Mouse (Mus musculus): ENCODE measurements around the gene Pkn1. TPM values are rescaled to one million over a fixed set of nuclear protein-coding genes. Genes with fewer than 3 reads are reported as not detected.

Gene Pkn1
- polyA plus RNA-seq, 1 experiment from 2014 or later, result 35.3 TPM

DNA sequence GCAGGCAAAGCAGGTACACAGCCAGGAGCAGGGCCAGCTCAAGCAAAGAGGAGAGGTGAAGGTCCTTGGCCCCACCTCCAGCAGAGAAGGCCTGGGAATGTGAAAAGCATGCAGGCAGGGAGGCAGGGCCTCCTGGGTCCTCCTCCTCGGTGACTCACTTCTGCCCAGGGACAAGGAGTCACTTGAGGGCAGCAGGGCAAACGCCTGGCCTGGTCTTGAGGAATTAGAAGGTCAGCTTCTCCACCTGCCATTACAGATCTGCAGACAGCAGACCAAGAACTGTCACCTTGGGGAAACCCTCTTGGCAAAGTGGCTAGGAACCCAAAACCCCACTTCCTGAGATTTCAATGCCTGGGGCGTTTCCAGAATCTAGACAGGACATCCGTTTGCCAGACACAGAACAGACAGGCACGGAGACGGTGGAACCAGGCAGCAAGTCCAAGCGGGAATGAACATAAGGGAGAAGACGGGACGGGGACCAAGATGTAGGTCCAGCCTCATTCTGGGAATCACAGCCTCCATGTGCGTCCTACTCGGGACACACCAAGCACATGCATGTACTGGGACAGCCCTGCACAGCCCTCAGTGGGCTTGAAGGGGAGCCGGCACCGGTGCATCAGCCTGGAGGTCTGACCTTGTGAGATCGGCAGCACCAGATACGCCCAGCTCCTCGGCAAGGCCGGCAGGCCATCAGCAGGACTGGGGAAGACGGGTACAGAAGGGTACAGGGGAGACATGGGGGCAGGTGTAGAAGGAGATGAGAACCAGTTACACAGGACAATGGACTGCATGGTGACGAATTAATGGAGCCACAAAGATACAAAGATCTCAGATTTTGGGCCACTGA lies 1.4 kb downstream of the Pkn1 start:
- Histone ChIP-seq H3K9ac (replicated peaks) (peak overlapping the region; percentile 96), H3K27ac (replicated peaks) (0 out of 2 replicates have a peak overlapping the region, but pooled peaks have one; percentile 25), H3K4me1 (peaks cover 23% of the 10 kb centered on the region), H3K36me3 (peaks cover 2% of the 10 kb centered on the region; the same call in 1 of the 2 replicates), H3K9me3 (no peaks in the 10 kb centered on the region), H3K4me3 (peak overlapping the region; percentile 87), H3K27me3 (no peaks in the 10 kb centered on the region; the same call in 1 of the 2 replicates), H3K4me2 (replicated peaks) (peak overlapping the region; percentile 96)
- 68% methylated on average over 19 of the region's 19 CpGs for WGBS
- no peak for ATAC-seq (ENCODE audit: low FRiP score, low read depth)

DNA sequence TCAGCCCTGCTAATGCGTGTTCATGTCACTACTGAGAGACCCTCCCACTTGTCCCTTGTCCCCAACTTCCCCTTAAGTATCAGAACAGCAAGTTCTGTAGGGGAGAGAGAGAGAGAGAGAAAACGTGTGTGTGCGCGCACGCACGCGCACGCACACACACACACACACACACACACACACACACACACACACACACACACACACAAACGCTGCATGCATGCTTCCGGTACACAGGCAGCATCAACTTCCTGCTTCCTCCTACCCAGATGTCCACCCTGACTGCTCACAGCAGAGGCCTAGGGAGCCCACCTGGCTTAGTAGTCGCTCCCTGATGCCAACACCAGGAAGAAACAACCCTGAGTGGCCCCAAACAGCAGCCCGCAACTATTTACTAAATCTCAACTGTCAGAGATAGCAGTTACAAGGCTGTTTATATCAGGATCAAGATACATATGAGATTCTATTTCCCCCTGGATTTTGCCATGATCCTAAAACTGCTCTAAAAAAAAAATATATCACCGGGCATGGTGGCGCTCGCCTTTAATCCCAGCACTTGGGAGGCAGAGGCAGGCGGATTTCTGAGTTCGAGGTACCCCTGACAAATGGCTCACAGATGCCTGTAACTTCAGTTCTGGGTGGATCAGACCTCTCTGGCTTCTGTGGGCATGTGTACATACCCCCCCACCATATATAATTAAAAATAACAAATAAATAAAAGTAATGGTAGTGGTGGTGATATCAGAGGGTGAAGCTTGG lies 3.5 kb downstream of the Pkn1 start:
- peaks cover 23% of the 10 kb centered on the region for H3K4me1 ChIP-seq
- H3K27ac ChIP-seq (replicated peaks), result no peak overlapping the region
- H3K4me2 ChIP-seq (replicated peaks), result no peak overlapping the region
- H3K9ac ChIP-seq (replicated peaks), result no peak overlapping the region
- no peak overlapping the region for H3K4me3 ChIP-seq
- peaks cover 23% of the 10 kb centered on the region for H3K36me3 ChIP-seq
- 94% methylated on average over 9 of the region's 17 CpGs for WGBS
- H3K27me3 ChIP-seq, result no peaks in the 10 kb centered on the region
- no peaks in the 10 kb centered on the region for H3K9me3 ChIP-seq
- ATAC-seq (ENCODE audit: low FRiP score, low read depth), result no peak

DNA sequence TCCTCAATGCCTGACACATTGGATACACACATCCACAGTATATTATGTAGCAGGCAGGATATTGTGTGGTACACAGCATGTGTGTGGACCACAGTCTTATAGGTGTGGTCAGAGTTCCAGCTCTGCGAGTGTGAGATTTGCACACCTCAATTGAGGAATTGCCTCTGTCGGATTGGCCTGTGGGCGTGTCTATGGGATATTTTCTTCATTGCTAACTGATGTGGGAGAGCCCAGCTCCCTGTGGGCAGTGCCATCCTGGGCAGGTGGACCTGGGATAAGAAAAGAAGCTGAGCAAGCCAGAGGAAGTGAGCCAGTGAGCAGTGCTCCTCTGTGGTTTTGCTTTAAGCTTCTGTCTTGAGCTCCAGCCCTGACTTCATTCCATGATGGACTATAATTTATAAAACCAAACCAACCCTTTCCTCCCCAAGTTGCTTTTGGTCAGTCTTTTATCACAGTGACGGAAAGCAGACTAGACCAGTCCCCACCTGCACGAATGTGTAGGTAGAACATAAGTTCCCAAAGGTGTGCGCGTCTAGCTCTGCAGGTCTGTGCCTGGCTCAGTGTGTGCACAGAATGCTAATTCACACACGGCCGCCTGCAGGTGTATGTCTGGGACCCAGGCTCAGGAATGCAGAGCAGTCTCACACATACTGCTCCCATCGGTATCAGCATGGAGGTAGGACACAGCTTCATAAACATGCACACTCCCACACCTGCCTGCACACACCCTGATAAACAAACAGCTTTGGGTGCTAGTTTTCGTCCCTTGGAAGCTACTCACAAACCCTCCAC lies 4.4 kb downstream of the Pkn1 start:
- Histone ChIP-seq H3K4me1 (peaks cover 19% of the 10 kb centered on the region), H3K9ac (replicated peaks) (no peak overlapping the region), H3K4me2 (replicated peaks) (no peak overlapping the region), H3K27me3 (no peaks in the 10 kb centered on the region), H3K36me3 (peaks cover 30% of the 10 kb centered on the region), H3K9me3 (no peaks in the 10 kb centered on the region), H3K4me3 (no peak overlapping the region), H3K27ac (replicated peaks) (no peak overlapping the region)
- 88% methylated on average over 11 of the region's 11 CpGs for WGBS
- ATAC-seq (ENCODE audit: low FRiP score, low read depth), result no peak

DNA sequence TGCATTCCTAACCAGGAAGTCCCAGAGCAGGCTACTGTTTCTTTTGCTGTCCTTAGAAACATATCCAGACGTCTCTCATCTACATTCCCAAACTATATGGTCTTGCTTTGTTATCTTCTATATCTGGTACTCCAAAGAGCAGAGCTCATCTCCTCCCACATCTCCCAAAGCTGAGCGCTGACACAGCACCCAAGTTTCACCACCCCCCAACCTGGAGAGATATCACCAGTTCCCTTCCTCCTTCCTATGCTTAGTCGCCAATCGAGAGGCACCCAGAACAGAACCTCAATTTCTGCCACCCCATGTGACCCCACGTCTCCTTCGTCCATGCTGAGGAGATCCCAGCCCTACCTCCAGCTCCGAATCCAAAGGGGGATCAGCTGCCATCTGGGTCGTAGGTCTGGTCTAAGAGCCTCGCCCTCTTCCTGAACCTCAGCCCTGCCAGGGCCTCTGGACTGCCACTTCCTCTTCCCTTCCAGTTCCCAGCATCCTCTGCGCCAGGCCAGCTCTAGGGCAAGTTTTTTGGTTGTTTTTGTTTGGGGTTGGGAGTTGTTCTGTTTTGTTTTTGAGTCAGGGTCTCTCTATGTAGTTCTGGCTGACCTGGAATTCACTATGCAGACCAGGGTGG lies 5.3 kb downstream of the Pkn1 start:
- Histone ChIP-seq H3K4me2 (replicated peaks) (no peak overlapping the region), H3K9ac (replicated peaks) (no peak overlapping the region), H3K27ac (replicated peaks) (no peak overlapping the region), H3K4me3 (no peak overlapping the region), H3K4me1 (peaks cover 15% of the 10 kb centered on the region), H3K36me3 (peaks cover 35% of the 10 kb centered on the region), H3K9me3 (no peaks in the 10 kb centered on the region), H3K27me3 (no peaks in the 10 kb centered on the region)
- 80% methylated on average over 10 of the region's 10 CpGs for WGBS
- ATAC-seq (ENCODE audit: low FRiP score, low read depth), result no peak

DNA sequence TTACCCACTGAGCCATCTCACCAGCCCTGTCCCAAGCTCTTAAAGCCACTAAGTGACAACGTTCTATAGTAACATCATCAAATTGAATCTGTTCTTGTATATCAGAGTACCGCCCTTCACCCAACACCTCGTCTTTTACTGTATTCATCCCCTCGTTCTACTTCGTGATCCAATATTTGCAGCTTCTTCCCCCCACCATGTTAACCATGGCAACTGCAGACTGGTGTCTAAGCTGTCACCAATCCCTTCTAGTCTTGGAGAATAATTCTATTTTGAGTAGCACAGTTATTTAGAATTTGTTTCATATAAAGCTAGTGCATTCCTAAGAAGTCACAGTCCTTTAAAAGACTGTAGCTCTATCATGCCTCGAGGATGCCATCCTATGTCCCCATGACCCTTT lies 9.7 kb downstream of the Pkn1 start:
- WGBS, result 91% methylated on average over 6 of the region's 6 CpGs
- Histone ChIP-seq H3K4me3 (no peak overlapping the region), H3K9ac (replicated peaks) (no peak overlapping the region), H3K4me1 (no peaks in the 10 kb centered on the region), H3K27ac (replicated peaks) (no peak overlapping the region), H3K4me2 (replicated peaks) (no peak overlapping the region), H3K36me3 (peaks cover 56% of the 10 kb centered on the region), H3K27me3 (no peaks in the 10 kb centered on the region), H3K9me3 (no peaks in the 10 kb centered on the region)
- no peak for ATAC-seq (ENCODE audit: low FRiP score, low read depth)

DNA sequence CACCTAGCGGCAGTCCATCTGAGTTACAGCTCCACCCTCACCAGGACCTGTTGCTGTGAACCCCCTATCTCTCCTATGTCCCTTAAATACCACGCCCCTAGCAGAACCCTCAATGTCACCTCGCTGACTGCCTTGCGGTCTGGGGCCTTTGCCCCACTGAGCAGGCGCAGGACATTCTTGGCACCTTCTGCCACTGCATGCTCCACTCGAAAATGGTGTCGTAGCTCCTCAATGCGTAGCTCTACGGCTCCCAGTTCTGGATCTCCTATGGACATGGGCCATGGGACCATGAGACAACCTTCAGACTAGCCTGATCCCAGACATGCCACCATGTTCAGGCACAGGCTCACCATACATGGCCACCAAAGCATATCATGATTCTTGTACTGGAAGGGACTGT lies 14.5 kb downstream of the Pkn1 start:
- no peak overlapping the region for H3K9ac ChIP-seq (replicated peaks)
- H3K4me2 ChIP-seq (replicated peaks), result no peak overlapping the region
- no peaks in the 10 kb centered on the region for H3K27me3 ChIP-seq
- WGBS, result 95% methylated on average over 9 of the region's 9 CpGs
- H3K4me3 ChIP-seq, result no peak overlapping the region
- no peak overlapping the region for H3K27ac ChIP-seq (replicated peaks)
- no peak for ATAC-seq (ENCODE audit: low FRiP score, low read depth)
- H3K36me3 ChIP-seq, result peaks cover 63% of the 10 kb centered on the region
- no peaks in the 10 kb centered on the region for H3K4me1 ChIP-seq
- H3K9me3 ChIP-seq, result no peaks in the 10 kb centered on the region

DNA sequence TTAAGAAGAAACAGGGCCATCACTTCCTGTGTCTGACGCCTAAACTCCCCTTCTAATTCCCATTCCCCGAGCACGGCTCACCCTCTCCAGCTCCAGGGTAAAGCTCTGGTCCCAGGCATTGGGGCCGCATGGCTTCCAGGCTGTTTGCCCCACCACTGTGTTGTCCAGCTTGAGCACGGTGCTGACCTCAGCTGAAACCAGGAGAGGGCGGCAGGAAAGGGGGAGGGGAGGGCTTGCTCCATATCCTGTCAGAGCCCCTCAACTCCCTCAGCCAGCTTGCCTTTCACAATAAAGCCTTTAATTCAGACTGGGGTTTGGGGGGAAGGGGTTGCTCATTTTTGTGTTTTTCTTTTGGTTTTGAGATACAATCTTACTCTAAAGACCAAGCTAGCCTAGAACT lies 17.9 kb downstream of the Pkn1 start:
- no peak overlapping the region for H3K9ac ChIP-seq (replicated peaks)
- H3K36me3 ChIP-seq, result peaks cover 84% of the 10 kb centered on the region
- 39% methylated on average over 6 of the region's 6 CpGs for WGBS
- H3K4me1 ChIP-seq, result no peaks in the 10 kb centered on the region
- H3K4me3 ChIP-seq, result no peak overlapping the region
- ATAC-seq (ENCODE audit: low FRiP score, low read depth), result no peak
- H3K4me2 ChIP-seq (replicated peaks), result no peak overlapping the region
- H3K27me3 ChIP-seq, result no peaks in the 10 kb centered on the region
- H3K9me3 ChIP-seq, result no peaks in the 10 kb centered on the region
- H3K27ac ChIP-seq (replicated peaks), result no peak overlapping the region

DNA sequence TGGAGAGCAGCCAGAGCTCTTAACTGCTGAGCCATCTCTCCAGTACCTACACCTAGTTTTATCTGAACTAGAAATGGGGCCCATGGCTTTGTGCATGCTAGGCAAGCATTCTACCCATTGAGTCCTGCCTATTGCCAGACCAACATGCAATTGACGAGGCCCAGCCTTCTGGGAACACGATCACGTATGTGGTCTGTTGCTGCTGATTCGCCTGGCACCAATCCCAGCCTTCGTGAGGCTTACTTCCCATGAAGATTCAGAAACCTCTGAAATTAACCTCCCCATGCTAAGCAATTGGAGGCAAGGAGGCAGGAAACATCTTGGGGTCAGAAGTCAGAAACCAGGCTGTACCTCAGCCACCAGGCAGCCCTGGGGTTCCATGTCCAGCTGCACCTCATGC lies 18.4 kb downstream of the Pkn1 start:
- Histone ChIP-seq H3K36me3 (peaks cover 83% of the 10 kb centered on the region), H3K27me3 (no peaks in the 10 kb centered on the region), H3K27ac (replicated peaks) (no peak overlapping the region), H3K4me2 (replicated peaks) (no peak overlapping the region), H3K9me3 (no peaks in the 10 kb centered on the region), H3K9ac (replicated peaks) (no peak overlapping the region), H3K4me1 (no peaks in the 10 kb centered on the region), H3K4me3 (no peak overlapping the region)
- ATAC-seq (ENCODE audit: low FRiP score, low read depth), result no peak
- 87% methylated on average over 5 of the region's 5 CpGs for WGBS

DNA sequence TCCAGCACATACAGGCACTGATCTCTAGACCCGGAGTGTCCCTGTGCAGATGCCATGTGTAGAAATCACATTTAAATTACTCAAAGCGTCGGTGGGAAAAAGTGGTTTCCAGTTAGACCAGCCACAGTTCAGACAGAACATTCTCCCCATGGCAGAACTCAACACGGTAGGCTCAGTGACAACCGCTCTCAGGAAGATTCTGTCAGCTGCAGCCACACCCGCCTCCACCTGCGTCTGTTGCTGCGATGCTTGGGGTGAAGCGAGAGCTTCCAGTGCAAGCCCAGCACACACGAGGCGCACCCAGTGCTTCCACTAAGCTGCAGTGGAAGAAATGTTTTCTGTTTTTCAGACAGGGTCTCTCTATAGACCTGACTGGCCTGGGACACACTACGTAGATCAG lies 19.1 kb downstream of the Pkn1 start:
- WGBS, result 94% methylated on average over 12 of the region's 12 CpGs
- Histone ChIP-seq H3K4me2 (replicated peaks) (no peak overlapping the region), H3K27ac (replicated peaks) (no peak overlapping the region), H3K4me3 (no peak overlapping the region), H3K36me3 (peaks cover 76% of the 10 kb centered on the region), H3K9ac (replicated peaks) (no peak overlapping the region), H3K27me3 (no peaks in the 10 kb centered on the region), H3K4me1 (no peaks in the 10 kb centered on the region), H3K9me3 (no peaks in the 10 kb centered on the region)
- no peak for ATAC-seq (ENCODE audit: low FRiP score, low read depth)

DNA sequence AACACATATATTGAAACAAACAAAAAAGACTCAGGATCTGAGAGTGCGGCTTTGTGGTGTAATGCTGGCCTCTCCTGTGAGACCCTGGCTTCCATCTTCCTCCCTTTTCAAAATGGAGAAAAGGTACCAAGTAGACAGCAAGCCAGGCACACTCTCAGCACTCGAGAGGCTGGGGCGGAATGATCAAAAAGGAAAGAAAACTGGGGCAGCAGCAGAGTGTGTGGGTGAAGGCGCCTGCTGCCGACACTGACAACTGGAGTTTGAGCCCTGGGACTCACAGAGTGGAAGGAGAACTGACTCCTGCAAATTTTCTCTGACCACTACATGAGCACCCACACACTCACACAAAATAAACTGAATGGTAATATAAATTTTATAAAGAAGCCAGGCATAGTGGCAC lies 24.5 kb downstream of the Pkn1 start:
- no peak for ATAC-seq (ENCODE audit: low FRiP score, low read depth)
- no peak overlapping the region for H3K4me2 ChIP-seq (replicated peaks)
- no peak overlapping the region for H3K4me3 ChIP-seq
- WGBS, result 91% methylated on average over 5 of the region's 5 CpGs
- H3K4me1 ChIP-seq, result no peaks in the 10 kb centered on the region
- H3K9me3 ChIP-seq, result no peaks in the 10 kb centered on the region
- peaks cover 74% of the 10 kb centered on the region for H3K36me3 ChIP-seq
- H3K9ac ChIP-seq (replicated peaks), result no peak overlapping the region
- H3K27me3 ChIP-seq, result no peaks in the 10 kb centered on the region
- no peak overlapping the region for H3K27ac ChIP-seq (replicated peaks)

DNA sequence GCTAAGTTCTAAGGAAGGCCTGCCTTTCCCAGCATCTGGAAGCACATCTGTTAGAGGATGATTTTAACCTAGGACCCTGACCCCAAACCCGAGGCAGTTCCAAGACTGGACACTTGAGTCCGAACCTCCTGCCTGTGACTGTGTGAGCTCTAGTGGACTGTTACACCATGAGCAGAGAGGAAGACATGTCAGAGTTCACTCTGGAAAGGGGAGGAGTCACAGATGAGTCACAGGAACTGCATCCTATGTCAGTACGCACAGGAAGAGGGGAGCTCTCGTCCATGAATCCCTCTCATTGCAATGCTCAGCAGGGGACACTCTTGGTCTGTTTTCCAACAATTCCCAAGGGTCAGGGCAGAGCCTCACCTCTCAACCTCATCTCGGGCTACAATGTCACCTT lies 26.0 kb downstream of the Pkn1 start:
- H3K9ac ChIP-seq (replicated peaks), result no peak overlapping the region

More for the DNA sequence above, 26.0 kb downstream of the Pkn1 start:
- no peak overlapping the region for H3K4me2 ChIP-seq (replicated peaks)
- 63% methylated on average over 5 of the region's 5 CpGs for whole genome bisulfite sequencing
- no peak overlapping the region for H3K27ac ChIP-seq (replicated peaks)
- peaks cover 6% of the 10 kb centered on the region for H3K4me1 ChIP-seq
- no peaks in the 10 kb centered on the region for H3K9me3 ChIP-seq
- H3K36me3 ChIP-seq, result peaks cover 60% of the 10 kb centered on the region
- H3K4me3 ChIP-seq, result no peak overlapping the region
- ATAC-seq (ENCODE audit: low FRiP score, low read depth), result no peak
- peaks cover 6% of the 10 kb centered on the region for H3K27me3 ChIP-seq

Measured in midbrain, embryonic 12.5 days (tissue).